Mouse (Mus musculus) stomach, embryonic 15.5 days (tissue): Measurements from ENCODE around the gene Man2a2. TPM values are rescaled to one million over a fixed set of nuclear protein-coding genes. Genes with fewer than 3 reads are reported as not detected.

Experiments
- ATAC-seq: fragments of 200-750 bp; cut with Nextera tagmentation; 2 replicates; pipeline ENCODE4 v1.8.0; 2017; ENCODE audit warnings: low read depth, moderate number of reproducible peaks, moderate TSS enrichment; ENCODE audit not compliant: insufficient read depth, low FRiP score
- H3K27ac ChIP-seq: fragments of 300-500 bp; sonication (generic); 2 replicates; pipeline ENCODE4 v1.5.1; 2015; ENCODE audit warnings: mild to moderate bottlenecking, inconsistent platforms
- H3K27me3 ChIP-seq: fragments of 300-500 bp; sonication (generic); replicated peaks from 2 replicates; pipeline ENCODE4 v1.6.1; 2015; ENCODE audit warnings: inconsistent platforms
- H3K36me3 ChIP-seq: fragments of 300-500 bp; sonication (generic); 2 replicates; pipeline ENCODE4 v1.6.1; 2015; ENCODE audit warnings: inconsistent platforms
- H3K4me1 ChIP-seq: fragments of 300-500 bp; sonication (generic); 2 replicates; pipeline ENCODE4 v1.6.1; 2015; ENCODE audit warnings: inconsistent platforms
- H3K4me2 ChIP-seq: fragments of 300-500 bp; sonication (generic); 2 replicates; pipeline ENCODE4 v1.6.1; 2015; ENCODE audit warnings: mild to moderate bottlenecking, inconsistent platforms
- H3K4me3 ChIP-seq: fragments of 300-500 bp; sonication (generic); replicated peaks from 2 replicates; pipeline ENCODE4 v1.5.1; 2015; ENCODE audit warnings: inconsistent platforms
- H3K9ac ChIP-seq: fragments of 300-500 bp; sonication (generic); 2 replicates; pipeline ENCODE4 v1.6.1; 2015; ENCODE audit warnings: inconsistent platforms
- H3K9me3 ChIP-seq: fragments of 300-500 bp; sonication (generic); 2 replicates; pipeline ENCODE4 v1.6.1; 2016; ENCODE audit warnings: inconsistent platforms
- WGBS: fragments of 180-500 bp; shearing (Covaris S2); methylation state at CpG from one replicate; pipeline ENCODE4 v1.1.7; 2015; 5-methylcytosine and 5-hydroxymethylcytosine counted together
- polyA plus RNA-seq: library from polyadenylated mRNA; unstranded; fragments of >200 nt; fragmentation: Nextera tagmentation; extraction: Ambion mirVana; gene quantifications from 2 replicates; pipeline ENCODE4 v1.2.1, GENCODE M21; 2015

The Man2a2 gene
- polyA plus RNA-seq, 1 experiment from 2014 or later = 16.4 TPM

DNA sequence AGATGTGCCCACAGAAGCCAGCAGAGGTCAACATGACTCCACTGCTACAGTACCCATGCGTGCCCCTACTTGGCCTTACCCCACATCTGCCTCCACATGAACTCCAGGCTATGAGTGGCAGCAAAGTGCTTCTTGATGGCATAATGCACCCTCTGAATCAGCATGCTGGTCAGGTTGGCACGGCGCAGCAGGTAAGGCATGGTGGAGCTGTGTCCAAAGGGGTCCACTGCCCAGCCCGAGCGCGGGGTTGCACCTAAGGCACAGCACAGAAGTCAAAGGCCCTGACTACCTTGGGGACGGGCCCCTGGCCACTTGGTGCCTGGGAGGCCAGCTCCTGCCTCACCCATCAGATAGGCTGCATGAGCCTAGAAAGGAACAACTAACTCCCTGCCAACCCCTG lies 3.9 kb downstream of the Man2a2 start:
- H3K9ac ChIP-seq = no peak overlapping the region
- WGBS = 91% methylated on average over 7 of the region's 7 CpGs
- no peaks in the 10 kb centered on the region for H3K9me3 ChIP-seq
- peaks cover 38% of the 10 kb centered on the region for H3K36me3 ChIP-seq
- no peak overlapping the region for H3K27ac ChIP-seq
- no peaks in the 10 kb centered on the region for H3K27me3 ChIP-seq
- peaks cover 11% of the 10 kb centered on the region for H3K4me1 ChIP-seq
- no peak for ATAC-seq
- H3K4me2 ChIP-seq = no peak overlapping the region
- no peak overlapping the region for H3K4me3 ChIP-seq

DNA sequence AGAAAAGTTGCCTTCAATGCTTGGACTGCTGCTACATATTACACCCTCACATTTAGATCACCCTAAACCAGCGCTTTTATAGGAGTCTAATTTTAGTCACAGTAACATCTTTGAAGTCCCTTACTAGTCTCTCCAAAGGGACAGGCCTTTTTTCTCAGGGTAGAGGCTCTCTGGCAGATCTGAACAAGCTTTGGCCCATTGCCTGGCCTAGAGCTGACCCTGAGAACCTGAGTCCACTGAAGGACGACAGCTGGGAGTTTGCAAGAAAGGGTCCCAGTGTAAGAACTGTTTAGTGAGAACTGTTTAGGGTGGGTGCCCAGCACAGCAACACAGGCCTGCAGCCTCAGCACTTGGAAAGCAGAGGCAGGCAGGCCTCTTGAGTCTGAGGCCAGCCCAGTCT lies 5.4 kb downstream of the Man2a2 start:
- H3K36me3 ChIP-seq = peaks cover 48% of the 10 kb centered on the region
- H3K27ac ChIP-seq = no peak overlapping the region
- no peaks in the 10 kb centered on the region for H3K27me3 ChIP-seq
- H3K9ac ChIP-seq = no peak overlapping the region
- H3K4me3 ChIP-seq = no peak overlapping the region
- no peak for ATAC-seq
- 66% methylated on average over 2 of the region's 2 CpGs for WGBS
- H3K4me2 ChIP-seq = no peak overlapping the region
- H3K9me3 ChIP-seq = no peaks in the 10 kb centered on the region
- H3K4me1 ChIP-seq = peaks cover 11% of the 10 kb centered on the region

DNA sequence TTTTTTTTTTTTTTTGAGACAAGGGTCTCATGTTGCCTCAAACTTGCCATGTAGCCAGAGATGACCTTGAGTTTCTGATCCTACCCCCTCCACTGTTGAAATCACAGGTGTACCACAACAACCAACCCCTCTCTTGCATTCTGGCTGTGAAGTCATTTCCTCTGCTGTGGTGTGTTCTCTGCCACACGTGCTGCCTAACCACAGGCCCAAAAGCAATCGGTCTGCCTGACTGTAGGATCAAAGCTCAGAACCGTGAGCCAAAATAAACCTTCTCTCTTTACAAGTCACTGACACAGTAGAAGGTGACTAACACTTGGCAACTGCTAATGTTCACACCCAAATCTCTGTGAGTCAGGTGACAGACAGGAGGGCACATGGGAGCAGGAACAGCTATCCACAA lies 10.7 kb downstream of the Man2a2 start:
- ATAC-seq = no peak
- H3K36me3 ChIP-seq = peaks cover 57% of the 10 kb centered on the region
- H3K9me3 ChIP-seq = no peaks in the 10 kb centered on the region
- no peak overlapping the region for H3K9ac ChIP-seq
- no peak overlapping the region for H3K4me3 ChIP-seq
- WGBS = 58% methylated on average over 3 of the region's 3 CpGs
- H3K27me3 ChIP-seq = no peaks in the 10 kb centered on the region
- H3K4me2 ChIP-seq = no peak overlapping the region
- no peaks in the 10 kb centered on the region for H3K4me1 ChIP-seq
- no peak overlapping the region for H3K27ac ChIP-seq

- H3K27me3 ChIP-seq = no peaks in the 10 kb centered on the region
- H3K4me1 ChIP-seq = no peaks in the 10 kb centered on the region
- ATAC-seq = no peak
- H3K36me3 ChIP-seq = peaks cover 55% of the 10 kb centered on the region
- no peak overlapping the region for H3K27ac ChIP-seq
- no peak overlapping the region for H3K4me3 ChIP-seq
- H3K4me2 ChIP-seq = no peak overlapping the region
- H3K9ac ChIP-seq = no peak overlapping the region
- WGBS = 80% methylated on average over 4 of the region's 4 CpGs
- H3K9me3 ChIP-seq = no peaks in the 10 kb centered on the region
These were observed 13.1 kb downstream of the Man2a2 start for GRCm38 (mm10) chr7:80358039-80358438.

DNA sequence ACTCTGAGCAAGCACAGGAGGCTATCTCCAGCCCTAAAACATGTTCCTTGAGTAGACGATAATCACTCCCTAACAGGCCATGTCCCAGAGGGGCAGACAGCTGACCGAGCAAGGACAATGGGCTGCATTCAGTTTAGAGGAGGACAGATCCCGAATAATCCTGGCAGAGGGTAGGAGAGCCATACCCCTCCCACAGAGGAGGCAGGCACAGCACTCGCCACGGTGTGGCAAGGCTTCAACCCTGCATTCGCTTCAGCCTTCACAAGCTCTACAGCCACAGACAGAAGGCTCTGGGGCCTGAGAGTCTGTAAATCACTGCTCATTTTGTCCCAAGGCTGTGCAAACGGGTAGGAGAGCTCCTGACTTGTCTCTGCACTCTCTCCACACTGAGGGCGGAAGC lies 14.0 kb downstream of the Man2a2 start:
- Histone ChIP-seq H3K9ac (no peak overlapping the region), H3K4me2 (no peak overlapping the region), H3K27ac (no peak overlapping the region), H3K36me3 (peaks cover 50% of the 10 kb centered on the region), H3K27me3 (no peaks in the 10 kb centered on the region), H3K9me3 (no peaks in the 10 kb centered on the region), H3K4me3 (no peak overlapping the region), H3K4me1 (no peaks in the 10 kb centered on the region)
- WGBS = 72% methylated on average over 8 of the region's 8 CpGs
- ATAC-seq = no peak

GRCm38 (mm10) chr7:80356351-80356750 lies 14.8 kb downstream of the Man2a2 start:
- WGBS = 83% methylated on average over 13 of the region's 13 CpGs

DNA sequence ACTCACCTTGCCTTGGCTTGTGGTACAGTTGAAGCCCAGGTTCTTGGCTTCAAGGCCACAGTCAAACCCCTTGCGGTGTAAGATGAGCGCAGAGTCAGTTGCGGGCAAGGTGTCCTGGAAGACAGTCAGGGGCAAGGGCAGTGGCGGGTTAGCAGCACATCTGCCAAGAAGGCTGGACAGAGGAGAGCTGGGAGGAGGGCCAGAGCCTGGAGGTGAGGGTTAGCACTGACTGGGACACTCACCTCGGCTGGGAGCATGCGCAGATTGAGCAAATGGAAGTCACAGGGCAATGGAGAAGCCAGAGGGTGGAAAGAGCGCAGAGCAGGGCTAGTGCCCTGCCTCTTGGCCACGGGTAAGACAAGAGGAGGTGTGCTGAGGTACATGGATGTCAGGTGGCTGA lies 18.3 kb downstream of the Man2a2 start:
- no peak overlapping the region for H3K27ac ChIP-seq
- no peak overlapping the region for H3K4me3 ChIP-seq
- no peaks in the 10 kb centered on the region for H3K9me3 ChIP-seq
- peaks cover 39% of the 10 kb centered on the region for H3K36me3 ChIP-seq
- no peak for ATAC-seq
- no peaks in the 10 kb centered on the region for H3K27me3 ChIP-seq
- 91% methylated on average over 8 of the region's 8 CpGs for WGBS
- no peak overlapping the region for H3K9ac ChIP-seq
- H3K4me1 ChIP-seq = 0 out of 2 replicates have a peak, but pooled peaks cover 3% of the 10 kb centered on the region
- no peak overlapping the region for H3K4me2 ChIP-seq

More at GRCm38 (mm10) chr7:80356351-80356750, 14.8 kb downstream of the Man2a2 start:
- no peak overlapping the region for H3K27ac ChIP-seq
- H3K4me2 ChIP-seq = no peak overlapping the region
- peaks cover 46% of the 10 kb centered on the region for H3K36me3 ChIP-seq
- no peak overlapping the region for H3K4me3 ChIP-seq
- no peaks in the 10 kb centered on the region for H3K27me3 ChIP-seq
- no peaks in the 10 kb centered on the region for H3K4me1 ChIP-seq
- H3K9ac ChIP-seq = no peak overlapping the region
- no peak for ATAC-seq
- no peaks in the 10 kb centered on the region for H3K9me3 ChIP-seq

DNA sequence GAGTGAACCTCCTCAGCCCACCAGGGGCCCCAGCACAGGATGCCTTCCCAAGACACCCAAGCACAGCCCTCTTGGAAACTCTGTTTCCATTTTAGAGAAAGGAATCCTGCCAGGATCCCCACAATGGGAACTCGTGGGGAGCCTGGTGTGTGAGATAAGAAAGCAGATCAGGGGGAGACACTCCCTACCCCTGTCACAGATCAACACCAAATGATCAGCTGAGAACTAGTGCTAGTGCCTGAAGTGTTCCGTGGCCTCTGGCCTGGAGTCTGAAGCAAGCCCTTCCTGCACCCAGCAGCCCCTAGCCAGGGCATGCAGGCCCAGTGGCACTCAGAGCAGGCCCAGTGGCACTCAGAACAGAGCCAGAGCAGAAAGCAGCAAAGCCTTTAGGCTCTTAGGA lies 20.4 kb downstream of the Man2a2 start:
- Histone ChIP-seq H3K27me3 (no peaks in the 10 kb centered on the region), H3K4me1 (0 out of 2 replicates have a peak, but pooled peaks cover 7% of the 10 kb centered on the region), H3K9me3 (no peaks in the 10 kb centered on the region), H3K36me3 (peaks cover 29% of the 10 kb centered on the region), H3K4me3 (no peak overlapping the region), H3K9ac (no peak overlapping the region), H3K27ac (no peak overlapping the region), H3K4me2 (no peak overlapping the region)
- WGBS = 67% methylated on average over 2 of the region's 2 CpGs
- ATAC-seq = no peak

GRCm38 (mm10) chr7:80347670-80348586 lies 23.2 kb downstream of the Man2a2 start:
- Histone ChIP-seq H3K4me3 (no peak overlapping the region), H3K9ac (no peak overlapping the region), H3K27me3 (no peaks in the 10 kb centered on the region), H3K4me1 (peaks cover 12% of the 10 kb centered on the region), H3K4me2 (no peak overlapping the region), H3K9me3 (no peaks in the 10 kb centered on the region), H3K36me3 (peaks cover 16% of the 10 kb centered on the region), H3K27ac (peak overlapping the region; percentile 77)
- 0 out of 2 replicates have a peak, but pooled peaks have one; percentile 16 for ATAC-seq
- 56% methylated on average over 13 of the region's 13 CpGs for WGBS

GRCm38 (mm10) chr7:80346830-80347229 lies 24.3 kb downstream of the Man2a2 start:
- H3K4me3 ChIP-seq = no peak overlapping the region
- ATAC-seq = no peak
- H3K9me3 ChIP-seq = no peaks in the 10 kb centered on the region
- H3K36me3 ChIP-seq = peaks cover 13% of the 10 kb centered on the region
- H3K27me3 ChIP-seq = no peaks in the 10 kb centered on the region
- H3K27ac ChIP-seq = peak overlapping the region; percentile 77; the same call in 1 of the 2 replicates
- peaks cover 15% of the 10 kb centered on the region for H3K4me1 ChIP-seq
- 79% methylated on average over 5 of the region's 5 CpGs for WGBS
- H3K4me2 ChIP-seq = no peak overlapping the region
- no peak overlapping the region for H3K9ac ChIP-seq

DNA sequence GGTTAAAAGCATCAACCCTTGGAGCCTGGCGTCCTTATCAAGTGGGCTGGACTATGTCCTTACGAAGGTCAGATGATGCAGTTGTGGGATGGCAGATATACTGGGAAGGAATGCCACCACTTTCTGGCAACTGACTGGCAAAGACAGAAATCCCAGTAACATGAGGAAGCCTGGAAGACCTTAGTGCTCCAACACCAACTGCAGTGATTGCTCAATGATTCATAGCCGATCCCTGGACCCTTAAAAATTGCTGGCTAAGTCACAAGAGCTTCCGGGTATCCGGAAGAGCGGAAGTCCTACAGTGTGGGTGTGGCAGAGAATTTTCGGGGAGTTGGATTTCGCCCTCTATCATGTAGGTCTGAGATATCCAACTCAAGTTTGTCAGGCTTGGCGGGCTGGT lies 25.0 kb downstream of the Man2a2 start:
- ATAC-seq = no peak
- Histone ChIP-seq H3K9me3 (no peaks in the 10 kb centered on the region), H3K27ac (no peak overlapping the region), H3K4me3 (no peak overlapping the region), H3K36me3 (peaks cover 10% of the 10 kb centered on the region), H3K4me1 (peaks cover 16% of the 10 kb centered on the region), H3K27me3 (no peaks in the 10 kb centered on the region), H3K9ac (no peak overlapping the region), H3K4me2 (no peak overlapping the region)
- 91% methylated on average over 9 of the region's 9 CpGs for WGBS

- Histone ChIP-seq H3K4me2 (peak overlapping the region; percentile 85), H3K27me3 (no peaks in the 10 kb centered on the region), H3K4me3 (peak overlapping the region; percentile 55), H3K4me1 (peaks cover 32% of the 10 kb centered on the region), H3K9ac (peak overlapping the region; percentile 78), H3K36me3 (no peaks in the 10 kb centered on the region), H3K27ac (peak overlapping the region; percentile 44; the same call in 1 of the 2 replicates), H3K9me3 (no peaks in the 10 kb centered on the region)
- WGBS = 24% methylated on average over 19 of the region's 19 CpGs
- no peak for ATAC-seq
These were observed 27.7 kb downstream of the Man2a2 start for GRCm38 (mm10) chr7:80343270-80344018.
